Mouse (Mus musculus) stomach, embryonic 16.5 days (tissue): ENCODE data around the gene Satb2. TPM values are rescaled to one million over a fixed set of nuclear protein-coding genes. Genes with fewer than 3 reads are reported as not detected.

Source experiments
- ATAC-seq: fragments of 200-750 bp; cut with Nextera tagmentation; 2 replicates; pipeline ENCODE4 v1.8.0; 2017; ENCODE audit warnings: moderate number of reproducible peaks, moderate TSS enrichment; ENCODE audit not compliant: insufficient read depth, low FRiP score
- H3K27ac ChIP-seq: fragments of 300-500 bp; sonication (generic); 2 replicates; pipeline ENCODE4 v1.5.1; 2014; ENCODE audit warnings: low read length
- H3K27me3 ChIP-seq: fragments of 300-500 bp; sonication (generic); 2 replicates; pipeline ENCODE4 v1.6.1; 2014; ENCODE audit warnings: low read length, control low read depth, mixed read lengths; ENCODE audit not compliant: control insufficient read depth, insufficient read depth
- H3K36me3 ChIP-seq: fragments of 300-500 bp; sonication (generic); 2 replicates; pipeline ENCODE4 v1.6.1; 2014; ENCODE audit warnings: low read length; ENCODE audit not compliant: control insufficient read depth, insufficient read depth
- H3K4me1 ChIP-seq: fragments of 300-500 bp; sonication (generic); 2 replicates; pipeline ENCODE4 v1.6.1; 2014; ENCODE audit warnings: low read length, control low read depth, mixed read lengths; ENCODE audit not compliant: control insufficient read depth, insufficient read depth
- H3K4me2 ChIP-seq: fragments of 300-500 bp; sonication (generic); 2 replicates; pipeline ENCODE4 v1.6.1; 2014; ENCODE audit warnings: low read depth, low read length, mixed read lengths
- H3K4me3 ChIP-seq: fragments of 300-500 bp; sonication (generic); replicated peaks from 2 replicates; pipeline ENCODE4 v1.5.1; 2014; ENCODE audit warnings: mild to moderate bottlenecking, low read length
- H3K9ac ChIP-seq: fragments of 300-500 bp; sonication (generic); 2 replicates; pipeline ENCODE4 v1.6.1; 2014; ENCODE audit warnings: low read length
- H3K9me3 ChIP-seq: fragments of 300-500 bp; sonication (generic); replicated peaks from 2 replicates; pipeline ENCODE4 v1.6.1; 2016; ENCODE audit warnings: low read length, control low read depth; ENCODE audit not compliant: control insufficient read depth
- WGBS: fragments of 180-500 bp; shearing (Covaris S2); extraction: QIAGEN DNeasy Blood & Tissue Kit; methylation state at CpG from one replicate; pipeline ENCODE4 v1.1.7; 2014; 5-methylcytosine and 5-hydroxymethylcytosine counted together
- polyA plus RNA-seq: library from polyadenylated mRNA; unstranded; fragments of >200 nt; fragmentation: Nextera tagmentation; extraction: Ambion mirVana; gene quantifications from 2 replicates; pipeline ENCODE4 v1.2.1, GENCODE M21; 2015

Gene Satb2
- 0.31 and 0.32 TPM in 2 replicates for polyA plus RNA-seq

DNA sequence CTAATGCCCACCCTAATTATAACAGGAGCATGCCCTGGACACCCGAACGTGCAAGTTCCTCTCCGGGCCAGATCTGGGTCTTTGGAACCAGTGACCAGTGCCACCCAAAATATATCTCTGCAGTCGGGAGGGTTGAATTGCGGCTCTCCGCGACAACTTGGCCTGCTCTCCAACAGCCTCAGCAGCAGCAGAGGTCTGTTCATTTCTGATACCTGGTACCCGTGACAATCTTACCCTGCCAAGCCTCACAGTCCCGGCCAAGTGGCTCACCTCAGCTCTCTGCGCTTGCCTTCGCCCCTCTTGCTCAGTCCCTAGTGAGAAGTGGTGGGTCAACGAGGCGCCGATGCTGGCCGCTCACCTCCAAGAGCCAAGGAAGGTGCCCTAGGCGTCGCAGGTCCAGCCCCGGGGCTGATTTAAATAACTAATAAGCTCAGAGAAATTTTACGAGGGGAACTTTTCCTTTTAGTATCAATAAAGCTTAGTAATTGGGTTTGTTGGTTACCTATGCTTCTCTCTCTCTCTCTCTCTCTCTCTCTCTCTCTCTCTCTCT lies at the start of gene Satb2:
TSS of gene Satb2 (minus strand) at position 500 of the 550 bp plus-strand sequence.
- WGBS = 3% methylated on average over 19 of the region's 19 CpGs
- Histone ChIP-seq H3K9me3 (no peaks in the 10 kb centered on the region), H3K36me3 (no peaks in the 10 kb centered on the region), H3K4me3 (peak within 1 kb of the TSS; percentile 36), H3K4me2 (peak within 1 kb of the TSS; percentile 37), H3K27ac (no peak within 1 kb of the TSS), H3K27me3 (peaks cover 69% of the 10 kb centered on the region), H3K9ac (no peak within 1 kb of the TSS), H3K4me1 (peaks cover 8% of the 10 kb centered on the region; the same call in 1 of the 2 replicates)
- ATAC-seq = no peak

DNA sequence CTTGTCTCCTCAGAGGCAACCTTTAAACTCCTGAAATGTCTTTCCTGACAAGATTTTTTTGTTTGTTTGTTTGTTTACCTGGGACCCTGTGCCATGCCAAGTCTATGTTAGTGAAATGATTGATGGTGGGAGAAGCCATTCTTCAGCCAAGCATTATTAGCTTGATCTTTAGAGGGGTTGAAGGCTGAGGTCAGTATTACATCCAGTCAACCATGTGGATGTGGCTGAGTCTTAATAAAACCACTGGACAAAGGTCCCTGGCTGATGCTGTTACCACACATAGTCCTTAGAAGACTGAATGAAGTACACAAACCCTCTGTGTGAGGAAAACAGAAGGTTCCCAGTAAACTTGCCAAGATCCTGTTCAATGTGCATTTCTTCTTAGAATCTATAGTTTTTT lies 40.5 kb upstream of the Satb2 start:
- ATAC-seq = no peak
- H3K9ac ChIP-seq = no peak overlapping the region
- H3K27ac ChIP-seq = no peak overlapping the region
- no peak overlapping the region for H3K4me3 ChIP-seq
- no peaks in the 10 kb centered on the region for H3K4me1 ChIP-seq
- no peaks in the 10 kb centered on the region for H3K9me3 ChIP-seq
- no peaks in the 10 kb centered on the region for H3K36me3 ChIP-seq
- no peak overlapping the region for H3K4me2 ChIP-seq
- no peaks in the 10 kb centered on the region for H3K27me3 ChIP-seq

DNA sequence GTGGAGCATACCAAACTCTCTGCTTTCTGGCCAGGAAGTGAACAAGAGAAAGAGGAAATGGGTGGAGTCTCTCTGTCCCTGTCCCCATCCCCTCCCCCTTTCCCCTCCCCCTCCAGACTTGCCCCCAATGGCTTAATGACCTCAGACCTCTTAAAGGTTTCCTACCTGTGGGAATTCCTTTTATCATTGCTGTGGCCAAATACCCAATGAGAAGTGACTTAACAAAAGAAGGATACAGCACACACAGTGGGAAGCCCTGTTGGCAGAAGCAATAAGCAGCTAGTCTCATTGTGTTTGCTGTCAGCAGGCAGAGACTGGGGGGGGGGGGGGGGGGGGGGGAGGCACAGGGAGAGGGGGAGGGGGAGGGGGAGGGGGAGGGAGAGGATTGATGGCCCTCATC lies 35.4 kb upstream of the Satb2 start:
- Histone ChIP-seq H3K36me3 (no peaks in the 10 kb centered on the region), H3K4me1 (no peaks in the 10 kb centered on the region), H3K9ac (no peak overlapping the region), H3K27ac (no peak overlapping the region), H3K4me3 (no peak overlapping the region), H3K9me3 (no peaks in the 10 kb centered on the region), H3K4me2 (no peak overlapping the region), H3K27me3 (no peaks in the 10 kb centered on the region)
- no peak for ATAC-seq

GRCm38 (mm10) chr1:57009171-57009570 lies 30.7 kb upstream of the Satb2 start:
- no peak overlapping the region for H3K4me3 ChIP-seq
- no peaks in the 10 kb centered on the region for H3K27me3 ChIP-seq
- no peaks in the 10 kb centered on the region for H3K36me3 ChIP-seq
- no peaks in the 10 kb centered on the region for H3K9me3 ChIP-seq
- WGBS = 69% methylated on average over 4 of the region's 4 CpGs
- no peak for ATAC-seq
- no peak overlapping the region for H3K4me2 ChIP-seq
- no peak overlapping the region for H3K9ac ChIP-seq
- no peak overlapping the region for H3K27ac ChIP-seq
- H3K4me1 ChIP-seq = no peaks in the 10 kb centered on the region

GRCm38 (mm10) chr1:56995041-56995440 lies 16.6 kb upstream of the Satb2 start:
- no peak overlapping the region for H3K27ac ChIP-seq
- 42% methylated on average over 2 of the region's 2 CpGs for WGBS
- ATAC-seq = no peak
- H3K27me3 ChIP-seq = no peaks in the 10 kb centered on the region
- no peaks in the 10 kb centered on the region for H3K4me1 ChIP-seq
- no peak overlapping the region for H3K4me2 ChIP-seq
- no peaks in the 10 kb centered on the region for H3K36me3 ChIP-seq
- no peak overlapping the region for H3K9ac ChIP-seq
- H3K9me3 ChIP-seq = no peaks in the 10 kb centered on the region
- no peak overlapping the region for H3K4me3 ChIP-seq

DNA sequence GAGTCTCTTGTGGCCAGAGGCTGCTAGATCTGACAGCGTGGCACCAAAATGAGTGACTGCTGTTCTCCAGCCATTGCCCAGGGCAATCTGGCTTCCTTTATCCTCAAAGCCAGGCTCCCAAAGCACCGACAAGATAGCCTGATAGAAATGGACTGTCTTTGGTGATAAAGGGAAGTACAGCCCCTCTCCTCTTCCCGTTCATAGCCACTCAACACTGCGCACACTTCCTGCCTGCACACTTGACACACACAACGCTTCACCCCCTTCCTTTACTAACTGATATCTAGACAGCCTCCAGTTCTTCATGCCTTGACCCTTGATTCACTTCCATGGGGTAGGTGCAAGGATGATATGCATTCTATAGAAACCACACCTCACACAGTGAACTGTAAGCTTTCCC lies 13.9 kb upstream of the Satb2 start:
- H3K9me3 ChIP-seq = no peaks in the 10 kb centered on the region
- H3K27me3 ChIP-seq = no peaks in the 10 kb centered on the region
- no peak for ATAC-seq
- H3K9ac ChIP-seq = no peak overlapping the region
- H3K36me3 ChIP-seq = no peaks in the 10 kb centered on the region
- H3K4me1 ChIP-seq = no peaks in the 10 kb centered on the region
- no peak overlapping the region for H3K27ac ChIP-seq
- 58% methylated on average over 5 of the region's 5 CpGs for WGBS
- H3K4me3 ChIP-seq = no peak overlapping the region
- no peak overlapping the region for H3K4me2 ChIP-seq

GRCm38 (mm10) chr1:56991613-56992012 lies 13.2 kb upstream of the Satb2 start:
- no peaks in the 10 kb centered on the region for H3K4me1 ChIP-seq
- no peak overlapping the region for H3K27ac ChIP-seq
- WGBS = 58% methylated on average over 4 of the region's 4 CpGs
- no peaks in the 10 kb centered on the region for H3K9me3 ChIP-seq
- no peak overlapping the region for H3K4me2 ChIP-seq
- 0 out of 2 replicates have a peak, but pooled peaks cover 4% of the 10 kb centered on the region for H3K27me3 ChIP-seq
- no peak for ATAC-seq
- H3K4me3 ChIP-seq = no peak overlapping the region
- H3K9ac ChIP-seq = no peak overlapping the region
- H3K36me3 ChIP-seq = no peaks in the 10 kb centered on the region

DNA sequence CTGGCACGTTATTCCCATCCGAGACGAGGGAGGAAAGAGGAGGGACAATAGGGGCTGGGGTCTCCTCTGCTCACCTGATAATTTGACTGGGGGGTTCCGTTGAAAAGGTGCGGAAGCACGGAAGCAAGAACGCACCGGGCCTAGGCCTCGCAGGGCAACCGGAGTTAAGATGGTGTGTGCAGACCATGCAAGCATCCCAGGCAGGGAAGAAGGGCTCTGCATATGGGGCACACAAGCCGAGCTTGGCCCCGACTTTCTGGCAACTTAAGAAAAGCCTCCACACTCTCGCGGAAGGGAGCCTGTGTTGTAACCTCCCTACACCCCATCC lies 6.0 kb upstream of the Satb2 start:
- 14% methylated on average over 14 of the region's 14 CpGs for WGBS
- Histone ChIP-seq H3K9ac (no peak overlapping the region), H3K27ac (no peak overlapping the region), H3K4me3 (no peak overlapping the region), H3K4me2 (no peak overlapping the region), H3K36me3 (no peaks in the 10 kb centered on the region), H3K4me1 (no peaks in the 10 kb centered on the region), H3K27me3 (peaks cover 72% of the 10 kb centered on the region), H3K9me3 (no peaks in the 10 kb centered on the region)
- no peak for ATAC-seq

- H3K27ac ChIP-seq = no peak overlapping the region
- H3K27me3 ChIP-seq = peaks cover 72% of the 10 kb centered on the region
- no peaks in the 10 kb centered on the region for H3K36me3 ChIP-seq
- H3K9ac ChIP-seq = no peak overlapping the region
- no peak overlapping the region for H3K4me2 ChIP-seq
- ATAC-seq = no peak
- no peaks in the 10 kb centered on the region for H3K4me1 ChIP-seq
- H3K4me3 ChIP-seq = no peak overlapping the region
- no peaks in the 10 kb centered on the region for H3K9me3 ChIP-seq
- 6% methylated on average over 25 of the region's 25 CpGs for WGBS
Measured at GRCm38 (mm10) chr1:56983771-56984482, 5.5 kb upstream of the Satb2 start.
